Mouse (Mus musculus) lung, embryonic 14.5 days (tissue): ENCODE measurements around the gene Ccl19. TPM values are rescaled to one million over a fixed set of nuclear protein-coding genes. Genes with fewer than 3 reads are reported as not detected.
"Not testable (repeated sequence)": the region's sequence is repeated elsewhere in the genome, so short reads cannot be mapped to it uniquely, and the experiment has no call there.

Experiments used
- ATAC-seq: fragments of 200-750 bp; cut with Nextera tagmentation; 2 replicates; pipeline ENCODE4 v1.8.0; 2017; ENCODE audit warnings: mild to moderate bottlenecking, moderate TSS enrichment, moderate library complexity; ENCODE audit not compliant: insufficient read depth
- DNase-seq: peaks from one replicate; pipeline ENCODE4 v3.0.0-alpha.2; 2015
- H3K27ac ChIP-seq: fragments of 300-500 bp; sonication (generic); 2 replicates; pipeline ENCODE4 v1.5.1; 2014; ENCODE audit warnings: low read depth, mild to moderate bottlenecking, moderate library complexity
- H3K27me3 ChIP-seq: fragments of 300-500 bp; sonication (generic); 2 replicates; pipeline ENCODE4 v1.6.1; 2014; ENCODE audit warnings: low read length, control low read depth; ENCODE audit not compliant: insufficient read depth
- H3K36me3 ChIP-seq: fragments of 300-500 bp; sonication (generic); 2 replicates; pipeline ENCODE4 v1.6.1; 2014; ENCODE audit warnings: control low read depth; ENCODE audit not compliant: insufficient read depth
- H3K4me1 ChIP-seq: fragments of 300-500 bp; sonication (generic); 2 replicates; pipeline ENCODE4 v1.6.1; 2014; ENCODE audit warnings: antibody characterized with exemption, control low read depth; ENCODE audit not compliant: insufficient read depth
- H3K4me2 ChIP-seq: fragments of 300-500 bp; sonication (generic); 2 replicates; pipeline ENCODE4 v1.6.1; 2014; ENCODE audit warnings: mild to moderate bottlenecking
- H3K4me3 ChIP-seq: fragments of 300-500 bp; sonication (generic); 2 replicates; pipeline ENCODE4 v1.5.1; 2014; ENCODE audit warnings: low read depth, low read length
- H3K9ac ChIP-seq: fragments of 300-500 bp; sonication (generic); 2 replicates; pipeline ENCODE4 v1.6.1; 2014
- H3K9me3 ChIP-seq: fragments of 300-500 bp; sonication (generic); 2 replicates; pipeline ENCODE4 v1.6.1; 2016; ENCODE audit warnings: low read depth, low read length, control low read depth
- WGBS: fragments of 180-500 bp; shearing (Covaris S2); extraction: QIAGEN DNeasy Blood & Tissue Kit; methylation state at CpG from one replicate; pipeline ENCODE4 v1.1.7; 2014; 5-methylcytosine and 5-hydroxymethylcytosine counted together
- polyA plus RNA-seq: library from polyadenylated mRNA; unstranded; fragments of >200 nt; fragmentation: Nextera tagmentation; extraction: Ambion mirVana; gene quantifications from 2 replicates; pipeline ENCODE4 v1.2.1, GENCODE M21; 2014

Gene Ccl19
- not detected in 2 replicates for polyA plus RNA-seq

DNA sequence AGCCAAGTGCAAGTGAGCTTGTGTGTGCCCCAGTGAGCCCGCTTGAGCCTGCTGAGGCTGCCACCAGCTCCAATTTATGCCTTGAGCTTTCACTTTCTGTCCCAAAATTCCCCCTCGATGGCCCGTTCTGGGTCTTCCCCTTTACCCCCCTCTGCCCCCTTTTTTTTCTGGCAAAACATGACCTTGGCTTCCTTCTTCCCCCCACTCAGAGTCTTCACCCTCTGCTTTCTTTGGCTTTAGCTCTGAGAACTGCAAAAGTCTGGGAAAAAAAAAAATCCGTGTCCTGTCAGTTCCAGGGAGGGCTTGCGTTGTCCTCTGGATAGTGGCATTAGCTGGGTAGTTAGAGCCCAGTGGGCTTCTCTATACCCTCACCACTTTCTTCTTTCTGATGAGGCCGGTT lies at the start of gene Ccl19:
TSS of gene Ccl19 (minus strand) at position 101 of the 400 bp plus-strand sequence.
- not testable (repeated sequence) for H3K36me3 ChIP-seq, H3K4me2 ChIP-seq, H3K4me1 ChIP-seq, H3K9me3 ChIP-seq, ATAC-seq, H3K27ac ChIP-seq, H3K27me3 ChIP-seq, DNase-seq, H3K9ac ChIP-seq, H3K4me3 ChIP-seq
- no CpG with 5 or more reads among the region's 6 CpGs for WGBS

DNA sequence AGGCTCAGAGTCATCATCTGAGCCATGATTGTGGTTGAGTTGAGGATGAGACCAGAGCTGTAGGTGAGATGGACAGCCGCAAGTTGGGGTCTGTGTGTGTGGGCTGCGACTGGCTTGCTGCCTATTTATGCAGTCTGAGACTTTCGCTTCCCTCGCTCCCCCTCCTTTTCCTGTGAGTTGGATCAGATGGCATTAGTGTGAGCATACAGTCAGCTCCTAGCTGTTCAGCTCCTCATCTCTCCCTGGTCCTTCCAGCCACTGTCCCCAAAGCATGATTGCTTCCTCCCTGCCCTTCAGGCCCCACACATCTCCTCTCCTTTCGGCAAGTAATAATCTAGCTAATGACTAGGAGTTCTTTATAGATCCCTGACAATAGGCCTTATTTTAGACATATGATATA lies 17.5 kb upstream of the Ccl19 start, which contains the start of gene Ccl21a:
TSS of gene Ccl21a (minus strand) at position 101 of the 400 bp plus-strand sequence.
- not testable (repeated sequence) for H3K4me3 ChIP-seq, H3K4me1 ChIP-seq, H3K36me3 ChIP-seq, H3K27ac ChIP-seq, H3K27me3 ChIP-seq, ATAC-seq, H3K9me3 ChIP-seq, H3K9ac ChIP-seq, H3K4me2 ChIP-seq, DNase-seq
- WGBS = no CpG with 5 or more reads among the region's 5 CpGs

DNA sequence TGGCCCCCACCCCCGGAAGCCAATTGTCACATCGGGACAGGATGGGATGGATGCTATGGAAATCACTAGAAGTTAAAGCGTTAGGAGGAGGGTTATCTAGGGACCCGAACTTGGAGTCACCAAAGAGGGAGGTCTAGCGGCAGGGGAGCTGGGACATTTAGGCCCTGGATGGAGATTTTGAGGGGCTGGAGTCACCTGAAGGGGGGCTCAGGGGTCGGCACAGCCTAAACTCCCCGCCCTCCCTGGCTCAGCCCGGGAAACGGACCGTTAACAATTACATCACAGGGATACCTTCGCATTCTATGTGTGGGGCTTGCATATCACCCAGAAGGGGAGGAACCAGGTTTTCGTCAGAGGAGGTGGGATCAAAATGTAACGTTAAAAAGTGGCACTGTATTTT lies 21.1 kb downstream of the Ccl19 start, which contains the start of gene 4930578G10Rik:
TSS of gene 4930578G10Rik (plus strand) at position 301 of the 400 bp plus-strand sequence.
- not testable (repeated sequence) for H3K27ac ChIP-seq, H3K4me1 ChIP-seq, H3K9ac ChIP-seq, H3K9me3 ChIP-seq, DNase-seq, H3K27me3 ChIP-seq, H3K4me3 ChIP-seq, H3K4me2 ChIP-seq, ATAC-seq, H3K36me3 ChIP-seq
- no CpG with 5 or more reads among the region's 13 CpGs for WGBS

Other genes starting within 250 kb of the Ccl19 start
- gene Fam205a2, start 228.4 kb downstream of the Ccl19 start, polyA plus RNA-seq = 0.16 TPM in 1 of 2 replicates, not detected in the other
- gene Gm10591, start 144.4 kb downstream of the Ccl19 start, polyA plus RNA-seq = 0.61 and 2.1 TPM in 2 replicates
- gene Gm2564, start 126.9 kb downstream of the Ccl19 start, polyA plus RNA-seq = not detected in 2 replicates
- not detected in 2 replicates for gene Ccl27b, start 101.3 kb downstream of the Ccl19 start, polyA plus RNA-seq
- not detected in 2 replicates for gene Il11ra2, start 94.7 kb downstream of the Ccl19 start, polyA plus RNA-seq
- gene 4930578G10Rik, start 21.0 kb downstream of the Ccl19 start, polyA plus RNA-seq = 0.45 TPM in 1 of 2 replicates, not detected in the other
- 57.4 and 77.5 TPM in 2 replicates for gene Ccl21a, start 17.4 kb upstream of the Ccl19 start, polyA plus RNA-seq
- 0.05 TPM in 1 of 2 replicates, not detected in the other for gene Fam205a1, start 97.3 kb upstream of the Ccl19 start, polyA plus RNA-seq
- gene Gm12394, start 100.2 kb upstream of the Ccl19 start, polyA plus RNA-seq = 0.12 and 0.38 TPM in 2 replicates
- 0.25 and 0.42 TPM in 2 replicates for gene Fam205c, start 117.7 kb upstream of the Ccl19 start, polyA plus RNA-seq
- gene Phf24, start 160.1 kb upstream of the Ccl19 start, polyA plus RNA-seq = 0.43 and 0.53 TPM in 2 replicates
- gene Dnajb5, start 193.2 kb upstream of the Ccl19 start, polyA plus RNA-seq = 6.3 and 6.9 TPM in 2 replicates
- 0.43 and 0.46 TPM in 2 replicates for gene 1700022I11Rik, start 213.0 kb upstream of the Ccl19 start, polyA plus RNA-seq
- gene Vcp, start 243.9 kb upstream of the Ccl19 start, polyA plus RNA-seq = 558 and 560 TPM in 2 replicates